Mouse (Mus musculus) thymus, postnatal 4 days (tissue): ENCODE data around the gene H2-DMb1.
A peak's percentile ranks its signal among the peaks of the same experiment; 100 is the strongest.

Experiments
- DNase-seq: peaks from one replicate; pipeline ENCODE4 v3.0.0; 2021

Gene H2-DMb1

DNA sequence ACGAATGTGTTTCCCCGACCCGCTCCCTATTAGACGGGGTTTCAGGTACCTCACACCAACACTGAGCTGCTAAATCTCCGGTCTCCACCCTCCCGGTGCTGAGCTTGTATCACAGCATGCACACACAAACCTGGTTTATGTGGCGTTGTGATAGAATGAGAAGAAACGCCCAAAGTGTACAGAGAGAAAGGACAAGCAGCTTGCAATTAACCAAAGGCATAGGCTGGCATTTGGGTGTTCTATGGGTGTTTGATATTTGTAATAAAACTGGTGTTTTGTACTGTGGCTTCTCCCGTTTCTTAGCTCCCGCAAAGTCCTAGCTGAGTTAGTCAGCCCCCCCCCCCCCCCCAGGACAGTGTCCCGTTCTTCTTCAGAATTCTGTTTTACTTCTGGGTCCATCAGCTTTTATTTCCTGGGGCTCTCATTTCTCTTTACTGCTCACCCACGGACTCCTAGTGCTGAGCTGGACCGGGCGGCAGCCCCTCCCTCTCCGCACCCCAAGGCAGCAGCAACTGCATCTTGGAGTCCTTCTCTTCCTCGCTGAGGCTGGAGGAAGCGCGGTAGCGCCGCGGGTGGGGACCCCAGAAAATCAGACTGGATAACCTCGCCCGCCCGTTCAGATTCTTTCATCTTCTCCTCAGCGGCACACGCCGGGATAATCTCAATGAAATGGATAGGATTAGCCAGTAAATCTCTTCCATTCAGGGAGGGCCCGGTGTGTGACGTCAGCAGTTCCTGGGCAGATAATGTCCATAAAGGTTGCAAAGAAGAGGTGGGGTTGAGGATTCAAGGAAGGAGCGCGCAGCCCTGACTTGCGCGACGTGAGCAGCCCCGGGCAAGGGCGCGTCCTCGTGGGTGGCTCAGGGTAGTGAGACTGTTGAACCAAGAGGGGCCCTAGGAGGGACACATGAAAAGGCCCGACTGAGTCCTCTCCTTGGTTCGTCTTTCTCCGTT is 44.3 kb downstream of the H2-DMb1 start, which contains the start of gene Psmb8:
Gene Psmb8, plus strand, starts transcription at position 781 of the 954 bp plus-strand sequence.
- peak; percentile 91 for DNase-seq

DNA sequence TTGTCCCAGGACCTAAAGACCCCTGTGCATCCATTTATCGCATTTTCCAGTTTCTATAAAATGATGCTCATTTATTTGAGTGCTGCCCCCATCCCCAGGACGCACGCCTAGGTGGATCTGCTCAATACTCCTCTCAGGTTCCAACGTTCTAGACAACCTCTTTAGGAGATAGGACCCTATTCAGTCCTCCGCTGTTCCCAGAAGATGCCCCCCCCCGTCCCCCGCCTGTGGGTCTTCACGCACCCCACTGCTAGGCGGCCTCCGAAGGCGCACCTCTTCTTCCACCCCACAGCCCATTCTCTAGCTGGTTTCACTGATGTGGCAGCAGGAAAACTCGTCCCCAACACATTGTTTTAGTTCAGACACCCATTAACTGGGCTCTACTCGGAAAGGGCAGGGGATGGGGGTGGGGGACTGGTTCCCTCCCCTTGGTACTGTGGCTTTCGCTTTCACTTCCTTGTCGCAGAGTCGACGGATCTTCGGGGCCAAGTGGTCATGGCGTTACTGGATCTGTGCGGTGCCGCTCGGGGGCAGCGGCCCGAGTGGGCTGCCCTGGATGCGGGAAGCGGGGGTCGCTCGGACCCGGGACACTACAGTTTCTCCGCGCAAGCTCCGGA is 45.1 kb downstream of the H2-DMb1 start:
- DNase-seq: peak; percentile 76

DNA sequence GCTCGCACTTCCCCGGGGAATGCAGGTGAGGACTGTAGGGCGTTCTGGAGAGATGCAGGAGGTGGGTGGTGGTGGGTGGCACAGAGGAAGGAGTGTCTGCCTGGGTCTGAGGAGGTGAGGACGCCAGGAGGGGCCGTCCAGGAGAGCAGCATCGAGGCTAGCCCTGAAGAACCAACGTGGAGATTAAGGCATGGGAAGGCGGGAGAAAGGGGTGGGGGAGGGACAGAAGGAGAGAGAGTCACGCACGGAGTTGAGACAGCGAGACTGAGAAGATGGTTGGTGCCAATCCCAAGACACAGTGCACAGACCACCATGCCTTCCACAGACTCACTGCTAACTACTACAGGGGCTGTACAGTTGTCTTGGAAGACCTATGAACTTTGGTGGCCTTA is 45.6 kb downstream of the H2-DMb1 start:
- no peak for DNase-seq

DNA sequence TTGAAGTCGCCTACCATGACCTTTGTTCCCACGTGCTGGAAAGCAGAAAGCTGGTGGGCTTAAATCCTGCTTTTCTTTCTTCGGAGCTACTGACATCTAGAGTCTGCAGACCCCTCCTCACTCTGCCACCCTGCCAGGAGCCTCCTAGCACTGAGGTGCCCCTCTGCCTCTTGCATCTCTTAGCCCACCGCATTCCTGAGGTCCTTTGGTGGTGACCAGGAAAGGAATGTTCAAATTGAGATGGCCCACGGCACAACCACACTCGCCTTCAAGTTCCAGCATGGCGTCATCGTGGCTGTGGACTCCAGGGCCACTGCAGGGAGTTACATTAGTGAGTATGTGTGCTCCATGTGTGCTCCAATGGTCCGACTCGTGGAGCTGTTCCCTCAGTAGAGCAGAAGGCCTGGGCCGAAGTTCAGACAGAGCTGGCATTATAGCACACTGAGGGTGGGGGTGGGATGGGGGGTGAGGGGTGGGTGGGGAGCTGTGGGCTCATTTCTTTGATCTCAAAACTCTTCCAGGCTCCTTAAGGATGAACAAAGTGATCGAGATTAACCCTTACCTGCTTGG is 46.3 kb downstream of the H2-DMb1 start:
- peak; percentile 49 for DNase-seq

DNA sequence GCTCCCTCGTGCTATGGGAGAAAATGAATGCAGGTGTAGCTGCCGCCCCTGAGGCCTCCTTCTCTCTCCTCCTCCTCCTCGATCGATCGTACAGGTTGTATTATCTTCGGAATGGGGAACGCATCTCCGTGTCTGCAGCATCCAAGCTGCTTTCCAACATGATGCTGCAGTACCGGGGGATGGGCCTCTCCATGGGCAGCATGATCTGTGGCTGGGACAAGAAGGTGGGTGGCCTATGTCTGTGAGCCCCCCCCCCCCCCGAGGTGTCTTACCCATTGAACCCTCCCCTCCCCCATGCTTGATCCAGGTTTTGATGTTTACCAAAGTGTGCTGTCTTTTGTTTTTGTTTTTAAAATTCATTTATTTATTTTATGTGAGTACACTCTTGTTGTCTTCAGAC is 47.2 kb downstream of the H2-DMb1 start:
- peak; percentile 55 for DNase-seq

DNA sequence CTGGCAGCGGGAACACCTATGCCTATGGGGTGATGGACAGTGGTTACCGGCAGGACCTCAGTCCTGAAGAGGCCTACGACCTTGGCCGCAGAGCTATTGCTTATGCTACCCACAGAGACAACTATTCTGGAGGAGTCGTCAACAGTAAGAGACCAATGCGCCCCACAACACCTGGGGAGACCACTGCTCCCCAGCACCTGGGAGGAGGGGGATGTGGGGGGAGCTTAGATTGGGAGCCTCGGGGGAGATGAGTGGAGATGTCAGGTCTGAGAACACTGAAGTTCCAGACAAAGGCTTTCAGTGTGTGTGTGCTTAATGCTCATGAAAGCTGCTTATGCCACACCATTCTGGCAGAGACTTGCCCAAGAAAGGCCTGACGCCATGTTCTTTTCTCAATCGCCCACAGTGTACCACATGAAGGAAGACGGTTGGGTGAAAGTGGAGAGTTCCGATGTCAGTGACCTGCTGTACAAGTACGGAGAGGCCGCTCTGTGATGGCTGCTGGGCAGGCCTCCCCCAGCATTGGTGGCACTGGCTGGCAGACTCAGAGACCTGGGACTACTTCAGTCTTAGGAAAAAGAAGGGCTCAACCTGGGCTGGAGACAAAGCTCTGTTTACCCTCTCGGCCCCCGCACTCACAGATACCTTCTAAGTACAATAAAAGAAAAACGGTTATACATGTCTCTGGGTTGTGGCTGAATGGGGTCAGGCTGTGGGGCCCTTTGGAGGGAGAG is 48.1 kb downstream of the H2-DMb1 start:
- peak; percentile 66 for DNase-seq

DNA sequence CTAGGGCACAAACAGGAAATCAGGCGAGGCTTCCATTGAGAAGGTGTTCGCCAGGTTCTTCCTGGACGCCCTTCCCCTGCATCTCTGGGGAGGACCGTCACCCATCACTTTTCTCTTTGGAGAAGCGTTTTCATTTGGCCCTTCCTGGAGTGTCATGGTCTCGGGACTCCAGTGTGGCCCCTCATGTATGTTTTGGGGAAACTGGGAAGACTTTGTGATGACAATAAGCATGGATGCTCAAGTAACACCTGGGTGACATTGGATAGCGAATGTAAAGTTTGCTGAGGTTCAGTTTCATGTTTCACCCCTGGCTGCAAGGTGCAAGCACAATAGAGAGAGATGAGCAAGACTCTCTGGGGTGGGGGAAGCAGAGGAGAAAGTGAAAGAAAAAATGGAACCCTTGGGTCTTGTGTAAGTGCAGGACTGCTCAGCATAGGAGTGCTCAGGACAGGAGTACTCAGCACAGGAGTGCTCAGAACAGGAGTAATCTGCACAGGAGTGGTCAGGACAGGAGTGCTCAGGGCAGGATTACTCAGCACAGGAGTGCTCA is 48.7 kb downstream of the H2-DMb1 start:
- DNase-seq: peak; percentile 30

DNA sequence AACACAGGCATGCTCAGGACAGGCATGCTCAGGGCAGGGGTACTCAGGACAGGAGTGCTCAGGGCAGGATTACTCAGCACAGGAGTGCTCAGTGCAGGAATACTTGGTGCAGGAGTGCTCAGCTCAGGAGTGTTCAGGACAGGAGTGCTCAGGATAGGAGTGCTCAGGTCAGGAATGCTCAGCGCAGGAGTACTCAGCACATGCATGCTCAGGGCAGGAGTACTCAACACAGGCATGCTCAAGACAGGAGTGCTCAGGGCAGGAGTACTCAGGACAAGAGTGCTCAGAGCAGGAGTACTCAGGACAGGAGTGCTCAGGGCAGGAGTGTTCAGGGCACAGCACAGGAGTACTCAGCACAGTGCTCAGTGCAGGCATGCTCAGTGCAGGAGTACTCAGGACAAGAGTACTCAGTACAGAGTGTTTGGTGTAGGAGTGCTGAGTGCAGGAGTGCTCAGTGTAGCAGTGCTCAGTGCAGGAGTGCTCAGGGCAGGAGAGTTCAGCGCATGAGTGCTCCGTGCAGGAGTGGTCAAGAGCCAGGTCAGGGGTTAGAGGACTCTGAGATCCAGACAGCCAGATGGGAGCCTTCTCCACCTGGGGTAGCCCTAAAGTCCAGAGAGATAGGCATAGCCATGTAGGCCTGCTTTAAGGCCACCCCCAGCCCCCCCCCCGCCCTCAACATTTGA is 50.0 kb downstream of the H2-DMb1 start:
- DNase-seq: peak; percentile 19

DNA sequence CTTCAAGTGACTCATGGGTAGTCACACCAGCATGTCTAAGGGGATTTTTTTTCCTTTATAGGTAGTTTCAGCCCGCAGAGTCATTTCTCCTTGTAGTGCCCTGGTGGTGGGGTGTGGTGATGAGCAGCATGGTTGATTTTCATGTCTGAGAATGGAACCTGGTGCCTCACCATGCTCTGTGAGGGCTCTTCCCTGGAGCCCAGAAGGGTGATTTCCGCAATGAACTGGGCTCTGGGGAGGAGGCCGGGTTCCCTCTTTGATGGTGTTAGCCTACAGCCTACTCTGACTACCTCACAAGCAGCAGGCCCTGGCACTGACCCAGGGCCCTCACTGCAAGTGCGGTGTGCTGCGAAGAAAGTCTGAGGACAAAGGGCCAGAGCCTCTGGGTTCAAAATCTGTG is 50.6 kb downstream of the H2-DMb1 start, which contains the start of gene Tap2:
Gene Tap2, plus strand, starts transcription at position 84 of the 400 bp plus-strand sequence.
- peak; percentile 49 for DNase-seq

DNA sequence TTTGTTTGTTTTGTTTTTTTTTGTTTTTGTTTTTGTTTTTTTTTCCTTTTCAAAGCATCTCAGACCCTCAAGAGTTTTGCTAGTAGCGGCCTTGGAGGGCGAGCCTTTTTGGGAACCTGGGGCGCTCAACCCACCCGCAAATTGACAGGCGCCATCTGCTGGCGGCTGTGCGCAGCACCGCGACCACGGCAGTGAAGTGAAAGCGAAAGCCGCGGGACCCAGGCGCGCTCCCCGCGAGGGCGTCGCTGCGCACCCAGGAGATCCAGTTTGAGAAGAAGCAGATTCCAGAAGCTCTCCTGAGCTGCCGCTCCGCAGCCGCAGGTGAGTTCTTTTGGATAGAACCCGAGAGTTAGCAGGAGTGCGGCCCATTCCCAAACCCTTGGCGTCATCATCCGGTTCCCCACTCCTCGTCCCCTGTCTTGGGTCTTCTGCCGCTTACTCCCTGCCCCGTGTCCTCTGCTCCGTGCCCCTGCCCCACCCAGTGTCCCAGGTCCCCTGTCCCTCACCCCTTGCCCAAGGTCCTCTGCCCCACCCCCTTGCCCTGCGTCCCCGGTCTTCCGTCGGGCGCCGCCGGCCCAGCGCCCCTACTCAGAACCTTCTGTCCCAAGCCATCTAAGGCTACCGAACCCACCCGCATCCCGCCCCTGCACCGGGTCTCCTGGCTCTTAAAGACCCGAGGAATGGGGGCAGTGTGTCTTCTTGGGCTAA is 51.6 kb downstream of the H2-DMb1 start:
- peak; percentile 98 for DNase-seq

DNA sequence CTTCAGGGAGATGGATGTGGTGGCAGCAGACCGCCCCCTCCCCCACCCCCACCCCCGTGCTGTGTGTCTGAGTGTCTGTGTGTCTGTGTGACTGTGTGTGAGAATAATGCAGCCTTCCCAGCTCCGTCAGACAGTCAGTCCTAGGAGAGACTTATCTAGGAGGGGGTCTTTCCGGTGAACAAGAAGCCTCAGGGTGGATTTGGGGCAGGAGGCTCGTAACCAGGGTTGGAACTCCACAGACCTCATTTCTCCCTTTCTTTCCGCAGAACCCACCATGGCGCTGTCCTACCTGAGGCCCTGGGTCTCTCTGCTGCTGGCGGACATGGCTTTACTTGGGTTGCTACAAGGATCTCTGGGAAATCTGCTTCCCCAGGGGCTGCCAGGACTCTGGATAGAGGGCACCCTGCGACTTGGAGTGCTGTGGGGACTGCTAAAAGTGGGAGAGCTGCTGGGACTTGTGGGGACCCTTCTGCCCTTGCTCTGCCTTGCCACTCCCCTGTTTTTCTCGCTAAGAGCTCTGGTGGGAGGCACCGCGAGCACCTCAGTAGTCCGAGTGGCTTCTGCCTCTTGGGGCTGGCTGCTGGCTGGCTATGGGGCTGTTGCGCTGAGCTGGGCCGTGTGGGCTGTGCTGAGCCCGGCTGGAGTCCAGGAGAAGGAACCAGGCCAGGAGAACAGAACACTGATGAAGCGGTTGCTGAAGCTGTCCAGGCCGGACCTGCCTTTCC is 52.3 kb downstream of the H2-DMb1 start:
- peak; percentile 73 for DNase-seq

DNA sequence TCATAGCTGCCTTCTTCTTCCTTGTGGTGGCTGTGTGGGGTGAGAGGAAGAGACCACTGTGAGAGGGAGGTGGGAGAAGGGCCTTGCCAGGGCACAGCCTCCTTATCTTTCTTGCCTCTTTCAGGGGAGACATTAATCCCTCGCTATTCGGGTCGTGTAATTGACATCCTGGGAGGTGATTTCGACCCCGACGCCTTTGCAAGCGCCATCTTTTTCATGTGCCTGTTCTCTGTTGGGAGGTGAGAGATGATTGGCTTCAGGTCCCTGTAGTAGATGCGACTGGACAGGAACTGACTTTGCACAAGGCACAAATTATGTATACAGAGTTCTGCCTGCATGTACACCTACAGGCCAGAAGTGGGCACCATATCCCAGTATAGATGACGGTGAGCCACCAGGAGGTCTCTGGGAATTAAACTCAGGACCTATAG is 52.9 kb downstream of the H2-DMb1 start:
- peak; percentile 58 for DNase-seq

DNA sequence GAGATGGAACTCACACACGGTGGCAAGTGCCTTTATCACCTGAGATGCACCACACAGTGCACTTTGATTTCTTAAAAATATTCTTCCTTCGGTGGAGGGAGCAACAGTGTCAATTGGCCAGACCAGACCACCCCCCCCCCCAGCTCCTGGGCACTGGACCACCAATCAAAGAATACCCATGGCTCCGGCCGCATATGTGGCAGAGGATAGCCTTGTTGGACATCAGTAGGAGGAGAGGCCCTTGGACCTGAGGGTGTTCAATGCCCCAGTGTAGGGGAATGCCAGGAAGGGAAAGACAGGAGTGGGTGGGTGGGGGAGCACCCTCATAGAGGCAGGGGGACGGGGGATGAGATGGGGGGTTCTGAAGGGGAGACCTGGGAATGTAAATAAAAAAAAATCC is 53.9 kb downstream of the H2-DMb1 start:
- DNase-seq: peak; percentile 21

DNA sequence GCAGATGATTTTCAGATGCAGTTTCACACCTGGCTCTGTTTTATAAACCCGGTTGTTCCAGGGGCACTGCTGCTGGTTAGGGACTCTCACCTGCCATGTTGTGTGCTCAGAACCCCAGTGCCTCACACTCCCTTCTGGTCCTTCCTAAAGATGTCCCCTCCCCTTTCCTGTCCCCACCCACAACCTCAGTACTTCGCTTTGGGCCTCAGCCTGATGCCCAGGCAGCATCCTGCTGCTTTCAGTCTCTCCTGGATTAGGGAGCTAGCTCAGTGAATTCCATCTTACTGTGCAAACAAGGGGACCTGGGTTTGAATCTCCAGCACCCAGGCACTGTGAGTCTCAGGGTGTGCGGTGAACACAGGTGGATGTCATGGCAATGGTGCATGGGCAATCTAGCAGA is 54.6 kb downstream of the H2-DMb1 start:
- peak; percentile 53 for DNase-seq

DNA sequence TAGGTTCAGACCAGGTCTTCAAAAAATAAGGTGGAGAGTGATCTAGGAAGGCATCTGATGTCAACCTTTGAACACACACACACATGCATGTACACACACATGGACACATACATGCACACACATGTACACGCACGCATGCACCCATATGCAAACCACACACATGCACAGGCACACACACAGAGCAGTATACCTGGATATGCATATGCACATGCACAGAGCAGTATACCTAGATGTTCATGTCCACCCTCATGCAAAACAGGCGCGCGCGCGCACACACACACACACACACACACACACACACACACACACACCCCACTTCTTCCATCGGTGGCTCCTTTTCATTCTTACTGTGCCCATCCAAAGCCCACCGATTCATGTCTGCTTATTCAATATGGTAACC is 55.0 kb downstream of the H2-DMb1 start:
- peak; percentile 31 for DNase-seq

DNA sequence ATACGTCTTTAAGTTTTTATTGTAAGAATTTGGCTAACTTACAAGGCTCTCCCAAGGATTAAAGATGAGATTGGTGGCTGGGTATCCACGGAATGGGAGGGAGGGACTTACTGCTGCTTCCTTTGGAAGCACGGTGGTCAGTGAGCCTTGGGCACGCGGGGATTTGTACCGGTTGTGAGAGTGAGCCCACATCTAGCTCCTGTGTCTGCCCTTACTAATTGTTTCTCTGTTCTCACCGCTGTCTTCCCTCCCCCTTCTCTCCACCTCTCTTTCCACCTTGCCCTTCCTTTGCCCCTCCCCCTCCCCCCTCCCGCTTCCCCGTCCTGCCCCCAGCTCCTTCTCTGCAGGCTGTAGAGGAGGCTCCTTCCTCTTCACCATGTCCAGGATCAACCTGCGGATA is 55.5 kb downstream of the H2-DMb1 start:
- DNase-seq: peak; percentile 37

DNA sequence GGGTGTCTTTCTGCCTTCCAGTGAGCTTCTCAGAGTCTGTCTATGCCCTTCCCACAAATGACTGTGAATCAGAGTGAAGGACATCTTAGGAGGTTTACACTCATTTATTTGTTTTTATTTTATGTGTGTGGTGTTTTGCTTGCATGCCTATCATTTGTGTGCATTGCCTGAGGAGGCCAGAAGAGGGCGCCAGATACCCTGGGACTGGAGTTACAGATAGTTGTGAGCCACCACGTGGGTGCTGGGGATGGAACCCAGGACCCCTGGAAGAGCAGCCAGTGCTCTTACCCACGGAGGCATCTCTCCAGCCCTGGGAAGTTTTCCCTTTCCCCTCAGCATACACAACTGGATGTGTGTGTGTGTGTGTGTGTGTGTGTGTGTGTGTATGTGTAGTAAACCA is 56.8 kb downstream of the H2-DMb1 start:
- peak; percentile 71 for DNase-seq
